ENCODE assay signal across 29 mouse cellular contexts in genomic region chr7:118239996-118240395, GRCm38 (mm10). TPM values are rescaled to one million over a fixed set of nuclear protein-coding genes. Genes with fewer than 3 reads are reported as not detected.
DNase-seq lines count a peak whose midpoint lies in the region; ATAC-seq and TF ChIP-seq lines count a peak whose summit lies in the region.
"Had no signal": no experiment of that assay in that cellular context is flagged by ENCODE, and none has a peak within 500 bp of the region (broad histone marks: within the 10 kb centered on the region; RNA-seq: fewer than 3 reads in every experiment).

No protein-coding gene starts in this region.

- ATAC-seq in liver, embryonic 13.5 days (ENCODE audit: low read depth), result no peak
- ATAC-seq: forebrain, embryonic 15.5 days; hindbrain, postnatal 0 days; inflammation-experienced regulatory T-cells, adult 6 months; intestine, embryonic 16.5 days had no signal

- no peak overlapping the region for H3K4me2 ChIP-seq in liver, embryonic 13.5 days
- H3K4me2 ChIP-seq: embryonic facial prominence, embryonic 13.5 days; forebrain, embryonic 12.5 days; forebrain, embryonic 15.5 days; heart, embryonic 12.5 days; heart, embryonic 15.5 days; hindbrain, embryonic 14.5 days had no signal

- no peaks in the 10 kb centered on the region for H3K36me3 ChIP-seq in liver, embryonic 13.5 days
- H3K36me3 ChIP-seq in heart, embryonic 10.5 days, result no peaks in the 10 kb centered on the region
- H3K36me3 ChIP-seq: embryonic facial prominence, embryonic 10.5 days; embryonic facial prominence, embryonic 13.5 days; forebrain, embryonic 12.5 days; forebrain, embryonic 15.5 days; heart, embryonic 12.5 days; heart, embryonic 15.5 days had no signal

- H3K9ac ChIP-seq in liver, embryonic 13.5 days, result 0 out of 2 replicates have a peak overlapping the region, but pooled peaks have one; percentile 13
- H3K9ac ChIP-seq: embryonic facial prominence, embryonic 13.5 days; forebrain, embryonic 12.5 days; forebrain, embryonic 15.5 days; heart, embryonic 12.5 days; heart, embryonic 15.5 days; hindbrain, embryonic 14.5 days had no signal

- no peak for DNase-seq in gastrocnemius, adult 2 months
- DNase-seq in gastrocnemius, postnatal 4 days (ENCODE audit: low spot score in 2 of 2), result no peak
- DNase-seq in liver, embryonic 13.5 days, result no peak
- DNase-seq in liver, result no peak
- peak; percentile 64 for DNase-seq in ZHBTc4 (ENCODE audit: low read depth, low spot score)
- no peak for DNase-seq in urinary bladder, postnatal 25 days (ENCODE audit: low spot score)
- no peak for DNase-seq in frontal cortex, postnatal 36 days (ENCODE audit: low spot score in 2 of 2)
- DNase-seq in heart, embryonic 10.5 days (ENCODE audit: low spot score), result no peak
- DNase-seq: adrenal gland, adult 2 months; adrenal gland, postnatal 14 days; cerebellum, adult 11 months; cerebellum, postnatal 10 days; cerebellum, postnatal 36 days; embryo, embryonic 11 days; gastrocnemius, postnatal 14 days; heart, adult 2 months; heart, postnatal 14 days; heart, postnatal 4 days had no signal

- H3K9me3 ChIP-seq in liver, embryonic 13.5 days (replicated peaks), result no peaks in the 10 kb centered on the region
- no peaks in the 10 kb centered on the region for H3K9me3 ChIP-seq in heart, embryonic 10.5 days
- H3K9me3 ChIP-seq: embryonic facial prominence, embryonic 10.5 days; embryonic facial prominence, embryonic 13.5 days; forebrain, embryonic 12.5 days; forebrain, embryonic 15.5 days; heart, embryonic 15.5 days had no signal

- peak overlapping the region; percentile 35 for H3K27ac ChIP-seq in gastrocnemius, adult 2 months
- H3K27ac ChIP-seq in liver, embryonic 13.5 days, result no peak overlapping the region
- H3K27ac ChIP-seq in heart, embryonic 10.5 days, result no peak overlapping the region
- H3K27ac ChIP-seq: embryonic facial prominence, embryonic 10.5 days; embryonic facial prominence, embryonic 13.5 days; forebrain, embryonic 12.5 days; forebrain, embryonic 15.5 days; heart, adult 2 months; heart, embryonic 15.5 days; hindbrain, embryonic 14.5 days; hindbrain, postnatal 0 days had no signal

- peaks cover 51% of the 10 kb centered on the region for H3K4me1 ChIP-seq in liver, embryonic 13.5 days (replicated peaks)
- H3K4me1 ChIP-seq in heart, embryonic 10.5 days, result 0 out of 2 replicates have a peak, but pooled peaks cover 2% of the 10 kb centered on the region

- 72% methylated on average over 5 of the region's 5 CpGs for WGBS in liver, embryonic 13.5 days (ENCODE audit: insufficient replicate concordance)
- WGBS in heart, embryonic 10.5 days, result 85% methylated on average over 5 of the region's 5 CpGs

- H3K4me3 ChIP-seq in gastrocnemius, adult 2 months, result no peak overlapping the region
- H3K4me3 ChIP-seq in liver, embryonic 13.5 days (replicated peaks), result no peak overlapping the region
- H3K4me3 ChIP-seq in heart, embryonic 10.5 days, result no peak overlapping the region
- H3K4me3 ChIP-seq: embryonic facial prominence, embryonic 10.5 days; embryonic facial prominence, embryonic 13.5 days; erythroblast, embryonic 14.5 days; forebrain, embryonic 12.5 days; forebrain, embryonic 15.5 days; heart, adult 2 months; heart, embryonic 12.5 days; heart, embryonic 15.5 days had no signal

- H3K27me3 ChIP-seq in liver, embryonic 13.5 days, result no peaks in the 10 kb centered on the region
- no peaks in the 10 kb centered on the region for H3K27me3 ChIP-seq in heart, embryonic 10.5 days (ENCODE audit: insufficient read depth, poor library complexity, severe bottlenecking)
- H3K27me3 ChIP-seq: embryonic facial prominence, embryonic 13.5 days; forebrain, embryonic 12.5 days; forebrain, embryonic 15.5 days; heart, embryonic 12.5 days; heart, embryonic 15.5 days had no signal

- intact Hi-C loops in gastrocnemius, adult 2 months (cut with DNase I), result loop anchor here (5.0 kb wide), 1 partner anchor 57 kb away; no protein-coding TSS in a partner anchor

- no peak for TF ChIP-seq CTCF in gastrocnemius, adult 2 months (IDR thresholded peaks at IDR 0.05)

RNA-seq across cellular contexts. Expression of gene Smg1, which starts 3.5 kb away (rescaled TPM):
- 10 to 100 TPM; 31.1 to 32.6 TPM for total RNA-seq in gastrocnemius, adult 2 months (2021)
- total RNA-seq in gastrocnemius, postnatal 4 days (2021), result 10 to 100 TPM; 48.3 to 52.7 TPM
- 5.8 and 6.0 TPM in 2 replicates for polyA plus RNA-seq in liver, embryonic 13.5 days (2015; fragmentation: Nextera tagmentation; extraction: Ambion mirVana)
- 12.4 and 13.6 TPM in 2 replicates for polyA plus RNA-seq in heart, embryonic 10.5 days (2016; fragmentation: Nextera tagmentation; extraction: Ambion mirVana)
